Mouse (Mus musculus): Measurements from ENCODE around the gene Kif3a.

Kif3a gene

DNA sequence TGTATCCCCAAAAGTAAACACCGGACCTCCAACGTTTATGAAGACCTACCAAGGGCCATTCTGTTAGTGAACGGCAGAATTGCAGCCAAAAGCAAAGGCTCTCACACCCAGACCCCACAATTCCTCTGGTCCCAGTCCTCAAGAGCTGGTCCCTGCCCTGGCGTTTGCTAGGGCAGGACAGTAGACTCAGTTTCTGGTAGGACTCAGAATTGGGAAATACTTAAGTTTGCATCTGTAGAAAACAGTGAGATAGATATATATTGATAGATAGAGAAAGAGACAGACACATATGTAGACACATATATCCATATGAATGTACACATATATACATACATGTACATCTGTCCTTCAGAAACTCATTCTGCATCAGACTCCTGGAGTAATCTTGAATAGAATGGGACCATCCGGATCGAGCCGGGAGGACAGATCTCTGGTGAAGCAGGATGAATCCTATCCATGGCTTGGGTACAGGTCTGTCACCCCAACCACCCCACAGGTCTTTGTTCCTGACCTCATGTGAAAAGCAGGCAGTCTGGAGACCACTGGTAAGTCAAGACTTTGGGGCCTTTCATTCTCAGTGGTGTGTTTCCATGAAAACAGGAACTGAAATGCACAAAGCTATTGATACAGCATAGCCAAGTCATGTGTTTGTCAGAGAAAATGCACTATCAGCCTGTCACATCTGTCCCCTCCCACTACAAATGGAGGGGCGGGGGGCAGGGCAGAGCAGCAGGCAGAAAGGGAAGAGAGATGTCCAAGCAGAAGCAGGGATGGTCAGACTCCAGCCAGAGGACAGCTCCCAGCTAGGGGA lies 49.8 kb downstream of the Kif3a start:
- DNase-seq (ENCODE audit: low spot score), result no peak

DNA sequence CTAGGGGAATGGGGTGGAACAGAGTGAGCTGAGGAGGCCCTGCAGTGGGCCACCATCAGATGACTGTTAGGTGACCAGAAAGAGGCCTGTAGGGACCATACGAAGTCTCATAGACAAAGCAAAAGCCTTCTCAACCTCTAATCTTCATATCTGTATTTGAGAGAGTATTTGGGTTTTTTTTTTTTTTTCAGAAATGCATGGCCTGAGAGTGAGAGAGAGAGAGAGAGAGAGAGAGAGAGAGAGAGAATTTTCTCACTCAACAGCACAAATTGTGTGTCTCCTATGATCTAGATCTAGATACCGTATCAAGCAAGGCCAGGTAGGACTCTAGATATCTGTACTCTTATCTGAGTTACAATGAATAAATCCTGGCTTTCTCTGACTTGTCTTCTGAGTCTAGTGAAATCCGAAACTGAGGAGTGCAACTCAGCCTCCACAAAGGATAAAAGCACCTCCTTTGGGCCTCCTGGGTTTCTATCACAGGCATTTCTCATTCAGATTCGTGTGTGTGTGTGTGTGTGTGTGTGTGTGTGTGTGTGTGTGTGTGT lies 50.5 kb downstream of the Kif3a start:
- no peak for DNase-seq (ENCODE audit: low spot score)

GRCm38 (mm10) chr11:53618619-53619198 lies 51.5 kb downstream of the Kif3a start, which contains the start of gene Il4:
TSS of gene Il4 (minus strand) at chr11:53618669.
- DNase-seq (ENCODE audit: low spot score), result no peak

DNA sequence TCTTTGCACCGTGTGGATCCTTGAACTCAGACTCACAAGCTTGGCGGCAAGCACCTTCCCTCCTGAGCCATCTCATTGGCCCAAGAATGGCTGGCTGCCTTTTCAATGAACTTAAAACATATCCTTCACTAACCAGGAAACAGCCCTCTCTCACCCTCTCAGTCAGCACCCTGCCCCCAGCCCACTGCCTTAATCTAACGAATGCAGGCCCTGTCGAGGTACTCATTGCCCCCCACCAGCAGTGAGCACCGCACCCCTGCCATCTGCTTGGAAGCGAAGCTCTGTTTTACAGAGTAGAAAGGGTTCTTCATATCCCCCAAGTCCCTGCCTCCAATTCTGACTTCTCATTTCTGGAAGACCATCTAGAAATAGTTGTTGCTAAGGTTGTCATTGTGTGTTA lies 52.2 kb downstream of the Kif3a start:
- DNase-seq (ENCODE audit: low spot score), result no peak

GRCm38 (mm10) chr11:53620094-53620493 lies 52.9 kb downstream of the Kif3a start:
- DNase-seq (ENCODE audit: low spot score), result no peak

- DNase-seq (ENCODE audit: low spot score), result no peak
Measured at GRCm38 (mm10) chr11:53621582-53622439, 54.6 kb downstream of the Kif3a start.

DNA sequence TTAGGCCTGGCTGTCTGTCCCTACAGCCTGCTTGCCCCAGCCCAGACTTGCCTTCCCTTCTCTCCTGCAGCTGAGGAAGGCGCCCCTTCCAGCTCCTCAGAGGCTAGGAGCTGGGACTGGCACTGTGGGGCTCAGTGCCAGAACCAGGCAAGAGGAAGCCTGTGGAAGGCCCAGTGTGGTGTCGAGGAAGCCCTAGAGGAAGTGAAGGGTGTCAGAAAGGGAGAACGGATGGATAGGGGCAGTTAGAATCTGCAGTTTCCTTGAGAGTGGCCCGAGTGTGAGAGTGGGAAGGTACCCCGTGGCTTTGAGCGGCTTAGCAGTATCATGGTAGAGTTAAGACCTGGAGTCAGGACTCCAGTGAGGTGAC lies 55.2 kb downstream of the Kif3a start:
- no peak for DNase-seq (ENCODE audit: low spot score)

DNA sequence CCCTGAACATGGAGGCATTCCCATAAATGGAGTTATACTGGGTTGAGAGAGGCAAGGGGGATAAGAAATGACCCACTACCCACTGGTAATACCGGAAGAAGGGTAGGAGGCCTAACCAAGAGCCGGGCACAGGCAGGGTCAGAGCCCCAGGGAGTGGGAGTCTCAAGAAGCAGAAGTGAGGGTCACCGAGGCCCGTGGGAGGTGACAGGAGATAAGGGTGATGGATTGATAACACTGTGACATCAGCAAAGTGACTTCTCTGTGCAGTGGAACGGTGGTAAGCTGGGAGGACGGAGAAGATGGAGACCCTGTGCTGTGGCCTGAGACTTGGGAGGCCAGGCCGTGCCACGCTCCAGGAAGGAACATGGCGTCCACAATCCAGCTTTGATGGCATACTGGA lies 56.4 kb downstream of the Kif3a start:
- DNase-seq (ENCODE audit: low spot score), result no peak

DNA sequence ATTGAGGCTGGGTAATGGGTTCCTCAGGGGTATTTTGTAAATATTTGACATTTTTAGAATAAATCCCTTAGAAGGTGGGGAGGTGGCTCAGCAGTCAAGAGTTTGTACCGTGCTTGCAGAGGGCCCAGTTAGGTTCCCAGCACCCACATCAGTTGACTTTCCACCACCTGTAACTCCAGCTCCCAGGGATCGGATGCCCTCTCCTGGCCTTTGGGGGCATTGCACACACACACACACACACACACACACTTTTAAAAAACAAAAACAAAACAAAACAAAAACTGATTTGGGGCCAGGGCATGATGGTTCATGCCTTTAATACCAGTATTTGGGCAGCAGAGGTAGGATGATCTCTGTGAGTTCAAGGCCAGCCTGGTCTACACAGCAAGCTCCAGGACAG lies 56.9 kb downstream of the Kif3a start:
- no peak for DNase-seq (ENCODE audit: low spot score)

DNA sequence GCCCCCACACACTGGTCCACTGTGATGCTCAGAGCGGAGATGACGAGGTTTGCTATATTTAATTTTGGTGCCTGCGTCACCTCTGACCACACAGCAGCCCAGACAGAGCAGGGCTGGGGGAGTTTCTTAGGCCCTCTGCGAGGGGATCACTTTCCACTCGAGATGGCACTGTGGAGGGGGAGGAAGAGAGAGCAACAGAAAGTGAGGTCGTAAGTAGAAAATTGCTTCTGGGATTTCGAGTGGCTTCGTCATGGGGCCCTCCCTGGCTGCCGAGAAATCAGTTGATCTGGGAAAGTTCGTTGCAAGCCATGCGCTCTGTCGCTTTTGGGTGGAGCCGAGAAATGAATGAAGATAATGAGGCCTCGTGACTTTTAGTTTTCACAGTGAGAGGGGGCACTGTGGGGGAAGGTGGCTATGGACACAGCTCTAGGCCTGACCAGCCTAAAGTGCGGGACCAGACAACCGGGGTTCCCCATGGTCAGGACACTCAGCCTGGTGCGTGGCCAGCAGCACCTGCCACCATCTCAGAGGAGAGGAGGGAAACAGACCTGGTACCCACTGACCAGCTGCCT lies 59.7 kb downstream of the Kif3a start:
- DNase-seq (ENCODE audit: low spot score), result no peak

GRCm38 (mm10) chr11:53627859-53628258 lies 60.7 kb downstream of the Kif3a start:
- DNase-seq (ENCODE audit: low spot score), result peak; percentile 24

GRCm38 (mm10) chr11:53632122-53632733 lies 65.0 kb downstream of the Kif3a start:
- no peak for DNase-seq (ENCODE audit: low spot score)

DNA sequence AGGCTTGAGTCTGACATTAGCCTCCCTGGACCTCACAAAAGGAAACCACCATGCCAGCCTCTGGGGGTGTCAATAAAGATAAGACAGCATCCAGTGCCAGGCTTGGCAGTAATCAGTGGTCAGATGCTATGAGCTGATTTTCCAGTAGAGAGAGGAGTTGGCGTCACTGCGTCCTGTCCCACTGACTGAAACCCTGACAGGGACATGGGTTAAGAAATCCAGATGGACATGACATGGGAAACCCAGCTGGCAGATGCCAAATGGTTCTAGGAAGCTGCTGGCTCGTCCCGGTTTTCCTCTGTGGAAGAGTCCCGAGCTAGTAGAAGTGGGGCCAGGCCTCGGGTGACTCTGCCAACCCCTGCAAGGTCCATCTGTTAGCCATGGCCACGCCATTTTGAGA lies 66.5 kb downstream of the Kif3a start:
- DNase-seq (ENCODE audit: low spot score), result no peak

- no peak for DNase-seq (ENCODE audit: low spot score)
Measured at GRCm38 (mm10) chr11:53634556-53634955, 67.4 kb downstream of the Kif3a start, which contains the start of gene Il13. TSS of gene Il13 (minus strand) at chr11:53634702.

- no peak for DNase-seq (ENCODE audit: low spot score)
Measured at GRCm38 (mm10) chr11:53635590-53636182, 68.5 kb downstream of the Kif3a start.

GRCm38 (mm10) chr11:53636183-53636646 lies 69.0 kb downstream of the Kif3a start:
- DNase-seq (ENCODE audit: low spot score), result no peak

DNA sequence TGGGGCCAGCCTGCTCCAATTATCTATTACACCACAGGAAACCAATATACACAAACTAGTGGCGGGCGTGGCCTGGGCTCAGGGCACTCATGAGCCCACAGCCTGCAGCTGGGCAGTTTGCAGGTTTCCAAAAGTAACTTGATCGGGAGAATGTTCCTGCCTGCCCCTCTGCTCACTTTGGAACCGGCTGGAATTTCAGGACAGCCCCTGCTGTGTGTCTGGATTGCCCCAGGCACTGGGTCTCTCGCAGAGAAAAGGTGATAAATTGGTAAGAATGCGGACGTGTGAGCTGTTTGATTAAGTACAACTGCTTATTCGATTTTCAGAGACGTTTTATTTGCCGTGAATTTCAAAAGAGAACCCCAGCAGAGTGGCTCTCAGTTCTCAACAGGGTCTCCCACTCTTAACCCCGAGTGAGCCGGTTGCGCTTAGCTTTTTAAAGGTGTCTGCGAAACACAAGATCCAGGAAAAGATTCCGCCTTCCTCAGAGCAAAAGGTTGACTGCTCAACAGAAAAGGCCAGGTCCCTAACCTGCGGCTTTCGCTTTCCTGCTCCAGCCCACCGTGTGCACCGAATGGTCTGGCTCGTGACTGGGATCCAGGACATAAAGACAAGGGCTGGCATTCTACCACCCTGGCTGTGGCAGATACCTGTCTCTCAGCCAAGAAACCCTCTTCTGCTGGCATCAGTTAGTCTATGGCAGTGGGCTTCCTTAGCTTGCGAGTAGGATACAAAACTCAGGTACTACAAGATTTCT lies 70.0 kb downstream of the Kif3a start:
- DNase-seq (ENCODE audit: low spot score), result no peak

DNA sequence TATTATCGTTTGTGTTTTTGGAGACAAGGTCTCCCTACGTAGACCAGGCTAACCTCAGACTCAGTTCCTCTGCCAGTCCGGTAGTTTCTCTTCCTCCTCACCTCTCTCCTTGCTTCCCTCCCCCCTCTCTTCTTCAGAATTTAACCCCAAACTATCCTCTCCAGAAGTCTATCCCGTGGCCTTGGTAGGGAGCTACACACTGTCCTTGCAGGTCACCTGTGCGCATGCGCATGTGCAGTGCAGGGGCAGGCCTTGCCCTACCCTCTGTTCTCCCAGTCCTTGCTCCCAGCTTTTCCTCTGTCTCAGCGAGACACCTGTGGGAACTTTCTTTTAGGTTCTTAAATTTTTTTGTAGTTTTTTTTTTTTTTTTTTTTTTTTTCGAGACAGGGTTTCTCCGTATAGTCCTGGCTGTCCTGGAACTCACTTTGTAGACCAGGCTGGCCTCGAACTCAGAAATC lies 70.7 kb downstream of the Kif3a start:
- no peak for DNase-seq (ENCODE audit: low spot score)

DNA sequence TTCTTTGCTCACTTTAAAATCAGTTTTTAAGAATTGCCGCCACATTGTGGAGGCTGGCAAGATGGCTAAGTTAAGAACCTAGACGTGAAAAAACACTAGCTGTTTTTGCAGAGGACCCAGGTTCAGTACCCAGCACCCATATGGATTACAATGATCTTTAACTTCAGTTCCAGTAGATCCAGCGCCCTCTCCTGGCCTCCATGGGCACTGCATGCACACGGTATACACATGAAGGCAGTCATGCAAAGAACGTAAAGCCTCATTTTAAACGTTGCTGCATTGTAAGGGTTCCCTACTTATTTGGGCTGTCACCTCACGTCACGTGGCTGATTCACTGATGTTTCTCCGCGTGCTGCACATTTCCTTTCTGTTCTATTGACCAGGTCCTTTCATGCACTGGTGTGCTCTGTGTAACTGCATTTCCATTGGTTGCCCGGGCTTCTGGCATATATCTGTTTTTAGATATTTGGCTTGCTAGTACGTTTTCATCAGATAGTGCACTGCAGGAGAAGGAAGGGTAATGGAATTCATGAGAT lies 75.6 kb downstream of the Kif3a start:
- DNase-seq (ENCODE audit: low spot score), result no peak

DNA sequence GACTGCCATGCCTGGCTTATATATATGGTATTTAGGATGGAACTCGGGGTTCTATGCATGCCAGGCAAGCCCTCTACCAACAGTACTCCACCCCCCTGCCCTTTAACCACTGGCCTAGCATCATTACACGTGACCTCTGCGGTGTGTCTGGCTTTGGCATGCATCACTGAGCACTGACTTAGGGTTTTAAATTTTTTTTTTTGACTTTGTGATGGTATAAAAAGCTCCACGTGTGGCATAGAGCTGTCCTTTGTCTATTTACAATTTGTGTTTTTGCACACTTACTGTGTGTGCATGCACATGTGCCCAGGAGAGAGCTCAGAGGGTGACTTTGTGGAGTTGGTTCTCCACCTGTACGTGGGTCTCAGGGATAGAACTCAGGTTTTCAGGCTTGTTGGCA lies 76.8 kb downstream of the Kif3a start:
- no peak for DNase-seq (ENCODE audit: low spot score)
